Mouse (Mus musculus) embryo, embryonic 11.5 days (tissue): ENCODE data around the gene Gm20838.
"Not testable (repeated sequence)": the region's sequence is repeated elsewhere in the genome, so short reads cannot be mapped to it uniquely, and the experiment has no call there.

Source experiments
- DNase-seq: peaks from one replicate; pipeline ENCODE4 v3.0.0-alpha.2; 2012; ENCODE audit warnings: low read depth, low spot score

The Gm20838 gene

DNA sequence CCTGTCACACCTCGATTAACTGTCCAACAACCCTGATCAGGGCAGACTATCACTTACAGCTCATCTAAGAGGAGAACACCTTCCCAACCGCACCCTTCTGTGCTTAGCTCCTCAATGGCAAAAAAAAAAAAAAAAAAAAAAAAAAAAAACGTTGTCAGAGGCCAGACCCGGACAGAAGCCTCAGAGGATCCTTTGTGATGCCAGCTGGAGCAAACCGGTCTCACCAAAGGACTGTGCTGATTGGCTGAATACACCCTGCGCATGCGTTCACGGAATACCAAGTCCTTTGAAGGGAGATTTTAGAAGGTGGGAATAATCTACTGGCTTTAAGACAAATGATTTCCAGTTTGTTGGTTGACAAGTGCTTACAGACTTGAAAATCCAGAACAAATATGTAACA is at the start of gene Gm20838:
TSS of gene Gm20838 (minus strand) at position 101 of the 400 bp plus-strand sequence.
- DNase-seq, result not testable (repeated sequence)
